Mouse (Mus musculus) thymus, adult 2 months (tissue): Measurements from ENCODE around the gene B3galnt2.

Experiments
- CTCF ChIP-seq: fragments of 200-500 bp; IDR thresholded peaks from 2 replicates; pipeline ENCODE4 v1.5.1; 2012; ENCODE audit warnings: mild to moderate bottlenecking, control low read depth, low read length, moderate library complexity, borderline replicate concordance; ENCODE audit not compliant: control insufficient read depth, poor library complexity, insufficient read depth; ENCODE audit errors: extremely low read depth
- POLR2A ChIP-seq: fragments of 200-500 bp; IDR thresholded peaks from 2 replicates; pipeline ENCODE4 v1.6.1; 2012; ENCODE audit warnings: mild to moderate bottlenecking, low read length, control low read depth, moderate library complexity; ENCODE audit not compliant: control insufficient read depth, poor library complexity, insufficient read depth; ENCODE audit errors: extremely low read depth

GRCm38 (mm10) chr13:13990391-13990790 is 36.1 kb downstream of the B3galnt2 start:
- TF ChIP-seq POLR2A, result no peak
- TF ChIP-seq CTCF, result no peak
